Mouse (Mus musculus) kidney, postnatal 25 days (tissue): ENCODE results near the gene Pcmt1.
A peak's percentile ranks its signal among the peaks of the same experiment; 100 is the strongest.

Experiments used
- DNase-seq, 2 experiments: peaks; one replicate each; pipeline ENCODE4 v3.0.0; 2021; ENCODE audit warnings: mixed read lengths in 2 of 2

Pcmt1 gene

DNA sequence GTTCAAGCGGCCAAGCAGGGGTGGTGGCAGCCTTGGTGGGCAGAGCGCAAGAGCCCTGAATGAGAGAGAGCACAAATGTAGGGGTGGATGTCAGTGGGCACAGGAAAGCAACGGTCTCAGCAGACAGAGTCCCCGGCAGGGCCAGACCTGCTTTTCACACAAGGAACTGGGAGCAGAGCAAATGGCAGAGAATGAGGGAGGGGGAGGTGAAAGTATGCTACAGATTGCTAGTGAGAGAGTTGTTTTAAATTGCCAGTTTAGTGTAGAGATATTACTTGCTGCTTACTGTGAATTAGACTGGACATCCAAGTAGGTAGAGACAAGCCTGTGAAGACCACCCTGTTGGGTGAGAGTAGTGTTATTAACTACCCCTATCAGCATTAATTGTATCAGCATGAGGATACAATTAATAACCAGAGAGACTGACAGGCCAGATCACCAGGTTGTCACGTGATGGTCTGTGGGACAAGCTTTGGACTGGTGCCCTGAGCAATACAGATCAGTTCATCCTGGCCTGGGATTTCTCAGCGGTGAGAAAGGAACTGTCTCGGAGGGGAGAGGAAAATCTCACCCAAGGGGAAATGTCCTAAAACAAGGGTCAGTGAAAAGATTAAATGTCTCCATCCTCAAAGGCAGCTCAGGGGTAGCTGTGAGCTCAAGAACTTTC is 97.9 kb downstream of the Pcmt1 start:
- peak in 1 of 2 experiments; percentile 35 for DNase-seq

DNA sequence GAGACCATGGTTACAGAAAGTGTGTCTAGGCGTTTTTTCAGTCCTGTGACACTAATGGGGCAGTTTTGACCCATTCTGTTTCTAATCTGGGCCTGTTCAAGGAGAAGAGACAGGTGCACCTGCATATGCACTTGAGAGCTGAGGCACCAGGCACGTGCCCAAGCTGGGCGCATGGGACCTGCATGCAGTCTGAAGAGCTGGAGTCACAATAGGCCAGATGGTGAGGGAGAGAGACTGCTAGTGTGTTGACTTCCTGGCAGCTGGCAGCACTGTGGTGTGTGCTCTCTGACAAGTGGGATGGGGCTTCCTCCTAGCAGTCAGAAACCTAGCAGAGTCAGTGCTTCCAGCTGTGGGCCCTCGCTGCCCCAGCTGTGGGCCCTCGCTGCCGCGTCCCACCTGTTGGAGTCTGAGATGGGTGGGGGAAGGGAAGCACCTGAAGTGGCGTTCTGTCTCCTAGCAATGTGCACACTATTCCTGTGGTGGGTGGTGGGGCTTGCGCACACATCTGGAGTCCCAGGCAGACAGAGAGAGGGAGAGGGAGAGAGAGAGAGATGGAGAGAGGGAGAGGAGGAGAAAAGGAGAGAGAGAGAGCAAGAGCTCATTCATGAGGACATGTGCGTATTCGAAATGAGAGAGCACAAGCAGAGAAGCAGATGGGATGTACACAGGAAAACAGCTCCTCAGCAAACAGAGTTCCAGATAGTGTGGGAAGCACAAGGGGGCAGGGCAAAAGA is 98.6 kb downstream of the Pcmt1 start:
- no peak for DNase-seq

DNA sequence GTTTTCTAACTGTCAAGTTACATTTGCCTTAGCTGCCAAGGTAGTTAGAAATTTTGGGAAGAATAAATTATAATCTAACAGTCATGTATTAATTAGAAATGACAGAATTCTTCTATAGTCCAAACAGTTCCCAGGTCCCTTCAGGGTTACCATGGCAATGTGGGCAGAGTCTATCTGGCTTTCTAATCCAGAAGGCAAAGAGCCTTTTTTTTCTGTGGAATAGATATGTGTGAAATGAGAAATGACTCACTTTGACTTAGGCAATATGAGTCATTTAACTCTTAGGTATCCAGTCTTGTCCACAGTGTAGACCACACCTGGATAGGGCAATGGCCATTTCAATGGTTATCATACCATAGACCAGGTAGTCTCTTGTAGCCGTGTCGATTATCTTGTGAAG is 99.5 kb downstream of the Pcmt1 start:
- no peak for DNase-seq
